Mouse (Mus musculus) layer of hippocampus, postnatal 10 days (tissue): Measurements from ENCODE around the gene Gm17606. TPM values are rescaled to one million over a fixed set of nuclear protein-coding genes. Genes with fewer than 3 reads are reported as not detected.

ENCODE experiments used
- DNase-seq, 2 experiments: peaks; one replicate each; pipeline ENCODE4 v3.0.0; 2021; ENCODE audit warnings: low spot score in 2 of 2
- total RNA-seq, 2 experiments: library from RNA; stranded (reverse); gene quantifications; 2 replicates each; pipeline ENCODE4 v1.2.3; 2021

The Gm17606 gene
- total RNA-seq, 2 experiments from 2014 or later = not detected

DNA sequence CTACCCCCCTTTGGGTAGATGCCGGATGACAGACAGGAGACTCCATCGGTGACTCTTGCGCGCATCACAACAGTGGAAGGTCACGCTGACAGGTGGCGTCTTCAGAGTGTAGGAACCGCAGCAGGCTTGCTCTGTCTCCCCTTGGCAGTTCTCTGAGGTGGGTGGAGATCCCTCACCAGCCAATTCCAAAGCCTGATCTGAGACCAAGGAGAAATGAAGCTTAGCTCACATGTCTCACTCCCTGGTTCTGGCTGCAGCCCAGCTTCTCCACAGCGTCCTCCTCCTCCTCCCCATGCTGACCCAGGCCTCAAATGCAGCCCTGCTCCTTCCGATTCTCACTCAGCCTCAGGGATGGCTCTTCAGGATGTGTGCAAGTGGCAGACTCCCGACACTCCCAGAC lies 15.8 kb upstream of the Gm17606 start:
- peak in 1 of 2 experiments; percentile 15 for DNase-seq

DNA sequence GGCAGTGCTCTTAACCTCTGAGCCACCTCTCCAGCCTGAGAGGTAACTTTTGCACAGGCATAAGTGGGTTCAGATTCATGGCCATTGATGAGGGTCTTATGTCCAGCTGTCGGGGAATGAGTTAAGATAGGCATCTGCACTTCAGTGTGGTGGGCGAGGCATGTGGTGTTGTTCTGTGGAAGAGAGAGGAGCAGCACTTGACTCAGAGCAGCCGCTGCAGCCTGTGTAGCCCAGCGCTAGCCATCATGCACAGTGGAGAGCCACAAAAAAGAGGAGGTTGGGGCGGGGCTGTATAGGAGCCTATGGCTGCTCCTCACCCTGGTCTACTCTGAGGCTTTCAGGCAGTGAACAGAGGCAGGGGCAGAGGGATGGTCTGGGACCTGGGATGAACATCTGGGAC lies 12.6 kb upstream of the Gm17606 start:
- no peak for DNase-seq

- no peak for DNase-seq
These were observed 11.0 kb upstream of the Gm17606 start for GRCm38 (mm10) chr14:54629797-54630196.

DNA sequence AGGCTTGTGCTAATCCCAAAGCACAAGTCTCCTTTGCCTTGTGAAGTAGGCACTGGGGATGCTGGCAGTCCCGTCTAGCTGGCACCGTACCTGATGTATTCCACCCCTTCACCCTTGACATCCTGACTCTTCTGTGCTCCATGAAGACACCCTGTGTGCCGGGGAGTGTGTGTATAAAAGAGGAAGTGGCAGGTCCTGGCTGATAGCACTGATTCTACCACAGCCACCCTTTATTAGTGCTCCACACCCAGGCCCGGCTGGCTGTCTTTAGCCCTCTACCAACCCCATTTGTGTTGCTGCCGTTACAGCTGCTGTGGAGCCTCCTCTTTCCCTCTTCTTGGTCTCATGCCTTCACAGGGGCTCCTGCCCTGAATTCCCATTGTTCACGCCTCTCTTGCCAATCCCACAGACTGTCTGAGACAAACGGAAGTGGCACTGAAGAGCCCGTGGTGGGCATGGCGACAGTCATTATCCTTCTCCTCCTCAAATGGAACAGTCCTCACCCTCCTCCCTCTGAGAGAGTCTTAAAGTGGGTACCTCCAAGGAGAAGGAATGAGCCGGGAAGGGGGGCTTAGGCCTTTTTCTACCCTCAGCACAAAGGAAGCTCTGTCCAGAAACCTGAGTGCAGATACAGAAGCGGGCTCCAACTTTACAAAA lies 10.0 kb upstream of the Gm17606 start:
- DNase-seq = peak in 1 of 2 experiments; percentile 24

DNA sequence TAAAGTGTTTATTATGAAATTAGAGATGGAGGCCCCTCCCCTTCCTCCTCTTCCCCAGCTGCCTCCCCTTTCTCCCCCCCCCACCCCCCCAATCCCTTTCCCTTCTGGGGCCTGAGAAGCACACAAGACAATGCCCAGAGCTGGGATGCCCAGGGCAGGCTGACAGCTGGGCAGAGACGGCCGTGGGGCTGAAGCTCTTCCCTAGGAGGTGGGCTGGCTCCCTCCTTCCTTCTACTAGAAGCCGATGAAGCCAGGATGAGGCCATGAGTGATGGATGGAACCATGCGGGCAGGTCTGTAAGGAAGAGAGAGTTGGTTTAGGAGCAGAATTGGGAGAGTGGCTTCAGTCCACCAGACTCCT lies 9.5 kb upstream of the Gm17606 start:
- no peak for DNase-seq

DNA sequence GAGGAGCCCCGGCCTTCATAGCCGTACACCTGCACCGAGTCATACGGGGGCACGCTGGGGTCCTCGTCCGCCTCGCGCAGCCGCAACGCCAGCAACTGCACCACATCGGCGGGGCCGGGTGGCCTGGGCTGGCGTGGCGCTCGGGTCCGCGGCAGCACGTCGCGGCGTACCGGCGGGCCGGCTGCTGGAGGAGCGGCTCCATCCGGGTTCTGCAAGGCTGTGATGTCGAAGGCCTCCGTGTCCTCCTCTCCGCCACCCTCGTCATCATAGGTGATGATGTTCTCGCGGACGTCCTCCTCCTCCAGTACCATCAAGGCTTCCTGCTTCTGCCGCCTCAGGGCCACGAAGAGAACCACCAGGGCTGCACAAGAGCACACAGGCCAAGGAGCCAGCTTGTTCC lies 8.5 kb upstream of the Gm17606 start:
- no peak for DNase-seq

DNA sequence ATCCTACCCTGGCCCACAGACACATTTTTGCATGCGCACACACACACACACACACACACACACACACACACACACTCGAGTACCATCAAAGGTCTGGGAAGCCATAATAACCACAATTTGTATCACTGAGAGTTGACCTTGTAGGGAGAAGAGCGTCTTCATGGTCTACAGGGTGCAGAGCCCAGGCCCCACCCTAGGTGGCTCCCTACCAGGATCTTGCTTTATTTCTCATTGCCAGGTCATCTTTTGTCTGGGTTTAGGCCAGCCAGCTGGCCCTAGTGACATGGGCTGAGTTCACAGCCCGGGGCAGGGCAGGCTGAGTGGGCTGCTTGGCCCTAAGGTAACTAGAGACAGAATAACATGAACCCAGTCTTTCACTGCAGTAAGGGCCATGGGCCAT lies 6.6 kb upstream of the Gm17606 start:
- no peak for DNase-seq

DNA sequence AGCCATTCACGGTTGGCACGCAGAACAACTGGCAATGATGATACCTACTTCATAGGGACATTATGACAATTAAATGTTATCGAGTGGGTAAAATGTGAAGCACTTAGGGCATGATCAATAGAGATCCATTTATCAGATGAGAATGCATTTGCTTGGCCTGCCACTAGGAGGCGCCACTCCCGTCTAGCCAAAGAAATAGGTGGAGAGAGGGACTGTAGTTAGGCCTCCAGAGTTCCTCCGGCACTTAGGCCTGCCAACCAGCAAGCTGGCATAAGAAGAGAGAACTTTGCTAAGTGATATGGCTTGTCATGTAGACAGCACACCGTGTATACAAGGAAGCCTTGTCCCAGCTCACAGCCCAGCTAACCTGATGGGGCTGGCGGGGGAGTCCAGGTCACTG lies 3.8 kb upstream of the Gm17606 start:
- peak; percentile 65 to 67 for DNase-seq

DNA sequence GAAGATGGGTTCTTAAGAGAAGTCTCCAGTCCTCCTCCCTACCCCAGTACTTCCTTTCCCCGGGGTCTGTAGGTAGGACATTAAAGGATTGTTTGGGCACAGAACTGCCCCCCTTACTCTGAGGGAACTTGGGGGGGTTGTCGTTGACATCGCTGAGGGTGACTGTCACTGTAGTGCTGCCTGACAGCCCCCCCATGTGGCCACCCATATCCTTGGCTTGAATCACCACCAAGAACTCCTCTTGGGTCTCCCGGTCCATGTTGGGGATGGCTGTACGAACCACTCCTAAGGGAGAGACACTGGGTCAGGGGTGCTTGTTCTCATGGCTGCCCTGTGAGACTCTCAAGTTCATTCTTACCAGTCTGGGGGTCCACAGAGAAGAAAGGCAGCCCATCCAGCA lies 2.5 kb upstream of the Gm17606 start:
- peak; percentile 43 to 65 for DNase-seq

GRCm38 (mm10) chr14:54640121-54640520 lies 631 bp upstream of the Gm17606 start:
- no peak for DNase-seq

DNA sequence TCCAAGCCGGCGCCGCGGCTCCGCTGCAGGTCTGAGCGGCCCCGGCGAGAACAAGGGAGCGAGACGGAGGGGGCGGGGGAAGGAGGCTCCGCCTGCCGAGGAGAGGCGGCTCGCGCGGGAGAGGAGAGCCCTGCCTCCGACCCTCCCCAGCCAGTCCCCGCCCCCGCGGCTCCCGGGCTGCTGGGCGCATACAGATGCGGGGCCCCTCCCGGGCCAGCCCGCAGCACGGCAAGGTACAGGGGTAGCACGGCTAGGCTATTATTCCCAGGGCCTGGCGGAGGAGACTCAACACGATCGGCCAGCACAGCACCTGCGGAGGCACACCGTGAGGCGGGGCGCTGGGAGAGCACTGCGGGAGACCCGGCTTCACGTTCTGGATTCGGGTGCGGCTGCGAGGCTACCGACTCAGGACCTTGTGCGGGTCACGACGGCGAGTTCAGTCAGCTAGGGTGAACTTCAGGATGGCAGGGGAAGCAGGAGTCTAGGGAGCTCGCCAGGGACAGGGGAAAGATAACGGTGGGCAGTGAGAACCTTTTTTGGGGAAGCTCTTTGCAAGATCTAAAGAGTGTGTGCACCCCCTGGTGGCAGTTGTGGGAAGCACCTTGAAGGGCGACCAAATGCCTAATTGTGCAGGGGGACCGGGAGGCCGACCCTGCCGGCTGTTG lies 685 bp downstream of the Gm17606 start, which contains the start of gene Cdh24:
Gene Cdh24 (minus strand): TSS at position 60 of the 665 bp plus-strand sequence.
- peak; percentile 95 to 96 for DNase-seq

DNA sequence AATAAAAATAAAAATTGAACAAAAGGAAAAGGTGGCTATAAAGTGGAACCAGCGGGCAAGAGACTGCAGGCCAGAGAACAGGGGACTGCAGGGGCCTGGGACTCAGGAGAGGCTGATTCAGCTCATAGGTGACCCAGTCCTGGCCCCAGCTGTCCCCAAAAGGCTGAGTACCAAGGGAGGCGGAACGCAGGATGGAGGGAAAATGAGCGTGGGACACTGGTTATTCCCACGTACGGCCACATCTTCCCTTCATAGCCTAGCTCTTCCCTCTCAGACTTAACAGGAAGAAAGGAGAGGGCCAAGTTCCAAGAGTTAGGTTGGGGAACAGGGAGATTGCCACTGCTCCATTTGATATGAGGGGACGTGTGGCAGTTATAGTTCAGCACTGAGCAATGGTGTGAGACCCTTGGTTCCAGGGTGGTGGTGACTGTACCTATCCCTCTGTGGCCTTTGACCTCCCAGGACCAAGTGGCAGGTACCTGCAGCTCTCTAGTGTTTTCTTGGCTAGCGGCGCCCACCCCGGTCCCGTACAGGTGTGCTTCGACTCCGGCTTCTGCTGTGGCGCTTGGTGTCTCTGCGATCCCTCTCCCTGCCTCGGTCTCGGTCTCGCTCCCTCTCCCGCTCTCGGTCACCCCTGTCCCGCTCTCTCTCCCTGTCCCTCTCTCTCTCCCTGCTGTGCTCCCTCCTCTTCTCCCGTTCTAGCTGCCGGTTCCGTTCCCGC lies 1.6 kb downstream of the Gm17606 start:
- DNase-seq = peak in 1 of 2 experiments; percentile 36

DNA sequence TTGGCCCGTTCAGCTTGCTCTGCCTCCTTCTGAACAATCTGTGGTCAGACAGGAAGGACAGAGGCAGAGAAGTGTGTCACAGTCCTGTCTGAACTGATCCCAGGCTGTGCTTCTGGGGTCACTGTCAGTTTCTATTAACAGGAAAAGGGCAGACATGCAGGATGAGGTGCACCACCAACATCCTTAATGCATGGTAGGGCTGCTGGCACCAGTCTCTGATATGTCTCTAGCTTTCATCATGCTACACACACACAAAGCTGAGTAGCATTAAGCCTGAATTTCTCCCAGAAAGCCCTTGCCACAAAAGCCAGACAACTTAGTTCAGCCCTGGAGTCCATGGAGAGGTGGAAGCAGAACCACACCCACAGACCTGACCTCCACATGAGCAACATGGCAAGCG lies 2.3 kb downstream of the Gm17606 start:
- DNase-seq = no peak

GRCm38 (mm10) chr14:54644294-54644693 lies 3.5 kb downstream of the Gm17606 start:
- no peak for DNase-seq

GRCm38 (mm10) chr14:54646455-54646854 lies 5.7 kb downstream of the Gm17606 start:
- no peak for DNase-seq

- DNase-seq = no peak
These were observed 6.3 kb downstream of the Gm17606 start for GRCm38 (mm10) chr14:54646898-54647636.

- no peak for DNase-seq
These were observed 7.1 kb downstream of the Gm17606 start for GRCm38 (mm10) chr14:54647900-54648299.

DNA sequence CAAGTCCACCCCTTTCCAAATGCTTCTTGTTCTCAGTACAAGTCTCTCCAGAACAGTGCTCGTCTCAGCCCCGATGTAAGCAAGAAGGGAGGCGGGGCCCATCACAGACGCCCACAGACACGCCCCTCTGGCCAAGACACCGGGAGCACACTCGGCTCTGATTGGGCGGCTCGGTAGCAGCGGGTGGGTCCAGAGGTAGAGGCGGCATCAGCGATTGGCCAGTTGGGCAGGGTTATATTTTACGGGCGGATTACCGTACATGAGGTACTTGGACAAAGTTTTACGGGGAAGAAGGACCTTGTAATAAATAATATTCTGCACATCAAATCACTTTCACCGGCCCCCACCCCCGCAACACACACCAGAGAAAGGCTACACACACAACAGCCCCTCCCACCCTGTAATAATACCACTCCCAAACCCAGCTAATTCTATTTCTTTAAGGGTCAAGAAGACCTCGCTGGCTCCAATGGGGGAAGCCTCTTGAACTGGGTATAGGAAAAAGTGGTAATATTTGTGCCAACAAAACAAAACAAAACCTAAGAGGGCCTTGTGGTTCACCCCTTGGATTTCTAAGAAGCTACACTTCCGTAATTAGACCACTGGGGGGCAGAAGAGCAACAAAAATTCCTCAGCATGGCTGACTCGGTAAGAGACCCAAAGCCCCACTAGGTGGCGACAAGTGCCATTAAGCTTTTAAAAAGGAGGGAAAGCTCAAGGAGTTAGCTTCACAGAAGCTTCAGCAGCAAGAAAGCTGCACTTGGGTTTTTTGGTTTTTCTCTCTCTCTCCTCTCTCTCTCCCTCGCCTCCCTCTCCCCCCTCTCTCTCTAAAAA lies 10.1 kb downstream of the Gm17606 start:
- peak; percentile 87 to 89 for DNase-seq

- no peak for DNase-seq
These were observed 10.8 kb downstream of the Gm17606 start for GRCm38 (mm10) chr14:54651556-54651955.

DNA sequence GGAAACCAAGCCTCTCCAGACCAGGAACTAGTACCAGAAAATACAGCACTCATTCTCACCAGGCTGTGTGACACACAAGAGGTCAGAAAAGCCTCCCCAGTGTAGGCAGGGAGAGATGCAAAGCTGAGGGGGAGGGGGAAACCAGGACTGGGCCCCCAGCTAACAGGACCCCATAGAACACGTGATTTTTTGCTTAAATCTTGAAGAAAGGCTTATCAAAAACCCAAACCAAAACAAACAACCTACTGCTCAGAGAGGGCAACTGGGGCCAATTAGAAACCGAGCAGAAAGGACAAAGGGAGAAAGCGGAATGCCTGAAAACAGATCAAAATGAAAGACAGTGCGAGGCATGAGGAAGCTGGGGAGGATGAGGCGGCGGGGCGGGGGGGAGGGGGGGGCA lies 12.0 kb downstream of the Gm17606 start:
- DNase-seq = no peak

GRCm38 (mm10) chr14:54653496-54653895 lies 12.7 kb downstream of the Gm17606 start:
- peak; percentile 77 to 83 for DNase-seq
